Mouse (Mus musculus): ENCODE data around the gene Slc5a11. TPM values are rescaled to one million over a fixed set of nuclear protein-coding genes. Genes with fewer than 3 reads are reported as not detected.

Gene Slc5a11
- polyA plus RNA-seq, 1 experiment, result 0.50 TPM

DNA sequence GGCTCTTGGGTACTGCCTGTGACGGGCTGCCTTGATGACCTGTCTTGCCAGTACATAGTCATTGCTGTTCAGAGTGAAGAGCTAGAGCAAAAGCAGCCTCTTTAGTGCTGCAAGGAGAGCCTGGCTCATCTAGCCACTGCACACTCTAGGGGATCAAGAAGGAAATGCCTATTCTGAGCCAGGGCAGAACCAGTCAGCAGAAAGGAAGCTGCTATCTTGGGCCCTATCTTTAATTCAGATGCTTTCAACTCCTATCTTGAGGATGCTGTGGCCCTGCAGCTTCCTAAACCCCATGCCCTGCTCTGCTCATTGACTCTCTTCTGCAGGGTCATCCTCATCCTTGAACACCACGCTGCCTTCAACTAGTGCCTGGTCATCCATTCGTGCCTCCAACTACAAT, 26.1 kb upstream of the Slc5a11 start:
- TF ChIP-seq CTCF (IDR thresholded peaks at IDR 0.05; ENCODE audit: extremely low read depth, insufficient read depth, low read length) (no peak), POLR2A (IDR thresholded peaks at IDR 0.05; ENCODE audit: extremely low read depth, insufficient read depth, low read length) (no peak)

GRCm38 (mm10) chr7:123189762-123190161, 24.8 kb upstream of the Slc5a11 start:
- Histone ChIP-seq H3K27ac (ENCODE audit: insufficient read depth, low read length) (no peak overlapping the region), H3K4me1 (ENCODE audit: control insufficient read depth, insufficient read depth, low read length) (peaks cover 5% of the 10 kb centered on the region), H3K4me3 (ENCODE audit: insufficient read depth, low read length) (no peak overlapping the region)
- TF ChIP-seq POLR2A (IDR thresholded peaks at IDR 0.05; ENCODE audit: extremely low read depth, insufficient read depth, low read length) (no peak), CTCF (IDR thresholded peaks at IDR 0.05; ENCODE audit: extremely low read depth, insufficient read depth, low read length) (no peak)

More for the DNA sequence above, 26.1 kb upstream of the Slc5a11 start:
- peak overlapping the region; percentile 33; the same call in 1 of the 2 replicates for H3K27ac ChIP-seq (ENCODE audit: insufficient read depth, low read length)
- no peak overlapping the region for H3K4me3 ChIP-seq (ENCODE audit: insufficient read depth, low read length)
- H3K4me1 ChIP-seq (ENCODE audit: control insufficient read depth, insufficient read depth, low read length), result peaks cover 5% of the 10 kb centered on the region

DNA sequence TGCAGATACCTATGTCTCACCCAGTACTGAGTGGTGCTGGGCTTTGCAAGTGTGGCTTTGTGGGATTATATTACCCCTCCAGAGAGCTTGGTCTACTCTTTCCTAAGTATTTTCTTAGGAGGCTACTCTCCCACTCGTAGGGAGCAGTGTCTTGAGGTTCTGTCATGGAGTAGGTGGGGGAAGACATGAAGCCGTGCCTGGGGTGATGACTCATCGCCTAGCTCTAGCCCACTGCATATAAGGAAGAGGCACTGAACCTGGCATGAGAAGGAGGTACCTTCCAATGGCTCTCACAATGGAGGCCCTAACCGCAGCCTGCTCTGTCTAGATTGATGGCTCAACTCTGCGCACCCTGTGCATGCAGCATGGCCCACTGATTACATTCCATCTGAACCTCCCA, 22.8 kb upstream of the Slc5a11 start:
- no peak for TF ChIP-seq POLR2A (IDR thresholded peaks at IDR 0.05; ENCODE audit: extremely low read depth, insufficient read depth, low read length)
- no peak for TF ChIP-seq CTCF (IDR thresholded peaks at IDR 0.05; ENCODE audit: extremely low read depth, insufficient read depth, low read length)
- peaks cover 5% of the 10 kb centered on the region for H3K4me1 ChIP-seq (ENCODE audit: control insufficient read depth, insufficient read depth, low read length)
- no peak overlapping the region for H3K27ac ChIP-seq (ENCODE audit: insufficient read depth, low read length)
- no peak overlapping the region for H3K4me3 ChIP-seq (ENCODE audit: insufficient read depth, low read length)

- peaks cover 5% of the 10 kb centered on the region for H3K4me1 ChIP-seq (ENCODE audit: control insufficient read depth, insufficient read depth, low read length)
- H3K4me3 ChIP-seq (ENCODE audit: insufficient read depth, low read length), result no peak overlapping the region
- no peak overlapping the region for H3K27ac ChIP-seq (ENCODE audit: insufficient read depth, low read length)
- TF ChIP-seq POLR2A (IDR thresholded peaks at IDR 0.05; ENCODE audit: extremely low read depth, insufficient read depth, low read length) (no peak), CTCF (IDR thresholded peaks at IDR 0.05; ENCODE audit: extremely low read depth, insufficient read depth, low read length) (no peak)
Observed at GRCm38 (mm10) chr7:123193201-123193600, 21.4 kb upstream of the Slc5a11 start.

DNA sequence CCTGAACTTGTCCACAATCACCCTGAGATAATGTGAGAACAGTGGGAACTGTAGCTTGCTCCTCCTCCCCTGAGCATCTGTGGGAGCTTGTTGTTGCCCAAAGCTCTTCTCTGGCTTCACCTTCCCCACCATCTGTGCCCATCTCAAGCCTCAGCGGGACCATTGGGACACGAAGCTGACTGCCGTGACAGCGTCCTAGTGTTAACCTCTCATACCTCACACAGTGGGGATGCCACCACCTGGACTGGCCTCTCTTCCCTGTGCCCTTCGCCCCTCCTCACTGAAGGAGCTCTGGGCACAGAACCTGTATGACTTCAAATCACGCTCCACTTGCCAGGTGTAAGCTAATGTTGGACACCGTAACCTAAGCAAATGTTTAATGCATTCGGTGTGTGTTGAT, 19.9 kb upstream of the Slc5a11 start:
- TF ChIP-seq CTCF (IDR thresholded peaks at IDR 0.05; ENCODE audit: extremely low read depth, insufficient read depth, low read length), result no peak
- no peak for TF ChIP-seq POLR2A (IDR thresholded peaks at IDR 0.05; ENCODE audit: extremely low read depth, insufficient read depth, low read length)
- H3K27ac ChIP-seq (ENCODE audit: insufficient read depth, low read length), result no peak overlapping the region
- no peak overlapping the region for H3K4me3 ChIP-seq (ENCODE audit: insufficient read depth, low read length)
- H3K4me1 ChIP-seq (ENCODE audit: control insufficient read depth, insufficient read depth, low read length), result peaks cover 2% of the 10 kb centered on the region

GRCm38 (mm10) chr7:123196432-123196831, 18.1 kb upstream of the Slc5a11 start:
- no peak overlapping the region for H3K27ac ChIP-seq (ENCODE audit: insufficient read depth, low read length)
- H3K4me3 ChIP-seq (ENCODE audit: insufficient read depth, low read length), result no peak overlapping the region
- TF ChIP-seq CTCF (IDR thresholded peaks at IDR 0.05; ENCODE audit: extremely low read depth, insufficient read depth, low read length), result no peak
- no peak for TF ChIP-seq POLR2A (IDR thresholded peaks at IDR 0.05; ENCODE audit: extremely low read depth, insufficient read depth, low read length)

DNA sequence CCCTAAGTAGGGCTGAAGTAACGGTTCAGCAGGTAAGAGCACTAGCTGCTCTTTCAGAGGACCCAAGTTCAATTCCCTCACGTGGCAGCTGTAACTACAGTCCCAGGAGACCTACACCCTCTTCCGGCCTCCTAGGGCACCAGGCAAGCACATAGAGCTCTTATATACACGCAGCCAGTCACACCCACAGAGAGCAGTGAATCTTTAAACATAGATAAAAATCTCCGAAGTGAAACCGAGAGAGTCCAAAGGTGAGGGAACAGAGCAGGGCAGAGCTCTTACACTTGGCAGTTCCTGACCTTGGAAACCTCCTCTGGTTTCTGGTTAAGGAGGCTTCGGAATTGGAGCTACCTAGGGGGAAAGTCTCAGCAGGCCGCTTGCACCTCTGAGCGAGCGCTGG, 15.9 kb upstream of the Slc5a11 start:
- Histone ChIP-seq H3K27ac (ENCODE audit: insufficient read depth, low read length) (no peak overlapping the region), H3K4me1 (ENCODE audit: control insufficient read depth, insufficient read depth, low read length) (no peaks in the 10 kb centered on the region), H3K4me3 (ENCODE audit: insufficient read depth, low read length) (no peak overlapping the region)
- TF ChIP-seq CTCF (IDR thresholded peaks at IDR 0.05; ENCODE audit: extremely low read depth, insufficient read depth, low read length), result no peak
- TF ChIP-seq POLR2A (IDR thresholded peaks at IDR 0.05; ENCODE audit: extremely low read depth, insufficient read depth, low read length), result no peak

More at GRCm38 (mm10) chr7:123196432-123196831, 18.1 kb upstream of the Slc5a11 start:
- H3K4me1 ChIP-seq (ENCODE audit: control insufficient read depth, insufficient read depth, low read length), result no peaks in the 10 kb centered on the region

- H3K4me1 ChIP-seq (ENCODE audit: control insufficient read depth, insufficient read depth, low read length), result no peaks in the 10 kb centered on the region
- no peak overlapping the region for H3K4me3 ChIP-seq (ENCODE audit: insufficient read depth, low read length)
- TF ChIP-seq POLR2A (IDR thresholded peaks at IDR 0.05; ENCODE audit: extremely low read depth, insufficient read depth, low read length) (no peak), CTCF (IDR thresholded peaks at IDR 0.05; ENCODE audit: extremely low read depth, insufficient read depth, low read length) (no peak)
- no peak overlapping the region for H3K27ac ChIP-seq (ENCODE audit: insufficient read depth, low read length)
Observed at GRCm38 (mm10) chr7:123199151-123199550, 15.4 kb upstream of the Slc5a11 start.

- no peaks in the 10 kb centered on the region for H3K4me1 ChIP-seq (ENCODE audit: control insufficient read depth, insufficient read depth, low read length)
- H3K4me3 ChIP-seq (ENCODE audit: insufficient read depth, low read length), result no peak overlapping the region
- no peak overlapping the region for H3K27ac ChIP-seq (ENCODE audit: insufficient read depth, low read length)
- no peak for TF ChIP-seq POLR2A (IDR thresholded peaks at IDR 0.05; ENCODE audit: extremely low read depth, insufficient read depth, low read length)
- TF ChIP-seq CTCF (IDR thresholded peaks at IDR 0.05; ENCODE audit: extremely low read depth, insufficient read depth, low read length), result no peak
Observed at GRCm38 (mm10) chr7:123199656-123200206, 14.8 kb upstream of the Slc5a11 start.

- Histone ChIP-seq H3K4me1 (ENCODE audit: control insufficient read depth, insufficient read depth, low read length) (no peaks in the 10 kb centered on the region), H3K4me3 (ENCODE audit: insufficient read depth, low read length) (no peak overlapping the region), H3K27ac (ENCODE audit: insufficient read depth, low read length) (no peak overlapping the region)
- TF ChIP-seq CTCF (IDR thresholded peaks at IDR 0.05; ENCODE audit: extremely low read depth, insufficient read depth, low read length) (no peak), POLR2A (IDR thresholded peaks at IDR 0.05; ENCODE audit: extremely low read depth, insufficient read depth, low read length) (no peak)
Observed at GRCm38 (mm10) chr7:123200722-123201121, 13.9 kb upstream of the Slc5a11 start.

All from cortical plate, adult 2 months (tissue).